Mouse (Mus musculus) forebrain, embryonic 12.5 days (tissue): ENCODE results near the gene Kiz. TPM values are rescaled to one million over a fixed set of nuclear protein-coding genes. Genes with fewer than 3 reads are reported as not detected.

Experiments
- ATAC-seq: fragments of 200-750 bp; cut with Nextera tagmentation; 2 replicates; pipeline ENCODE4 v1.8.0; 2017; ENCODE audit warnings: moderate TSS enrichment; ENCODE audit not compliant: low FRiP score
- H3K27ac ChIP-seq: fragments of 300-500 bp; sonication (generic); 2 replicates; pipeline ENCODE4 v1.5.1; 2016; ENCODE audit warnings: mild to moderate bottlenecking
- H3K27me3 ChIP-seq: fragments of 300-500 bp; sonication (generic); 2 replicates; pipeline ENCODE4 v1.6.1; 2016; ENCODE audit warnings: mild to moderate bottlenecking
- H3K36me3 ChIP-seq: fragments of 300-500 bp; sonication (generic); replicated peaks from 2 replicates; pipeline ENCODE4 v1.6.1; 2016; ENCODE audit warnings: mild to moderate bottlenecking
- H3K4me1 ChIP-seq: fragments of 300-500 bp; sonication (generic); 2 replicates; pipeline ENCODE4 v1.6.1; 2016
- H3K4me2 ChIP-seq: fragments of 300-500 bp; sonication (generic); 2 replicates; pipeline ENCODE4 v1.6.1; 2016; ENCODE audit warnings: mild to moderate bottlenecking, moderate library complexity
- H3K4me3 ChIP-seq: fragments of 300-500 bp; sonication (generic); replicated peaks from 2 replicates; pipeline ENCODE4 v1.5.1; 2016; ENCODE audit warnings: mild to moderate bottlenecking
- H3K9ac ChIP-seq: fragments of 300-500 bp; sonication (generic); 2 replicates; pipeline ENCODE4 v1.6.1; 2016; ENCODE audit warnings: mild to moderate bottlenecking
- H3K9me3 ChIP-seq: fragments of 300-500 bp; sonication (generic); 2 replicates; pipeline ENCODE4 v1.6.1; 2016
- WGBS: fragments of 180-500 bp; shearing (Covaris S2); methylation state at CpG from one replicate; pipeline ENCODE4 v1.1.7; 2016; 5-methylcytosine and 5-hydroxymethylcytosine counted together
- polyA plus RNA-seq: library from polyadenylated mRNA; unstranded; fragments of >200 nt; fragmentation: Nextera tagmentation; extraction: Ambion mirVana; gene quantifications from 2 replicates; pipeline ENCODE4 v1.2.1, GENCODE M21; 2016

Kiz gene
- 29.2 and 31.5 TPM in 2 replicates for polyA plus RNA-seq

DNA sequence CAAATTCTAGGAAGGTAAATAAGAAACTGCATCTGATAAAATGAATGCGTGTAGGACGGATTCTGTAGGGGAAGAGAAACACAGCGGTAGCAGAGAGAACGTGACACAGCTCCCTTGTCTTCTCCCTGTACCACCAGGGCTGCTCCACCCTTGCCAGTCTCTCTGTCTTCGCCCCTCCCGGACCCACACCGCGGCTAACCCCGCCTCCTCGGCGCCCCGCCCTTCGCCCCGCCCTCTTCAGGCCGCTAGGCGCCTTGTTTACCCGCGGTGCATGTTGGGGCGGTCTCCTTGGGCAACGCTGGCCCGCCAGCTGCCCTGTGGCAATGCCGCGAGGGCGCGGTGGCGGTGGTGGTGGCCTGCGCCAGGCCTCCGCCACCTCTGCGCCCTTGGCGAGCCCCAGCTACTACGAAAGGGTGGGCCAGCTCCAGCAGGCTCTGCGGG, at the start of gene Kiz:
TSS of gene Kiz (plus strand) at position 266 of the 441 bp plus-strand sequence.
- ATAC-seq, result peak; percentile 98
- H3K9ac ChIP-seq, result peak within 1 kb of the TSS; percentile 77
- H3K36me3 ChIP-seq, result no peaks in the 10 kb centered on the region
- H3K27me3 ChIP-seq, result peaks cover 8% of the 10 kb centered on the region
- H3K4me2 ChIP-seq, result peak within 1 kb of the TSS; percentile 76
- 1% methylated on average over 32 of the region's 32 CpGs for WGBS
- peak within 1 kb of the TSS; percentile 84 for H3K4me3 ChIP-seq
- H3K27ac ChIP-seq, result peak within 1 kb of the TSS; percentile 78
- peaks cover 11% of the 10 kb centered on the region for H3K4me1 ChIP-seq
- H3K9me3 ChIP-seq, result no peaks in the 10 kb centered on the region

DNA sequence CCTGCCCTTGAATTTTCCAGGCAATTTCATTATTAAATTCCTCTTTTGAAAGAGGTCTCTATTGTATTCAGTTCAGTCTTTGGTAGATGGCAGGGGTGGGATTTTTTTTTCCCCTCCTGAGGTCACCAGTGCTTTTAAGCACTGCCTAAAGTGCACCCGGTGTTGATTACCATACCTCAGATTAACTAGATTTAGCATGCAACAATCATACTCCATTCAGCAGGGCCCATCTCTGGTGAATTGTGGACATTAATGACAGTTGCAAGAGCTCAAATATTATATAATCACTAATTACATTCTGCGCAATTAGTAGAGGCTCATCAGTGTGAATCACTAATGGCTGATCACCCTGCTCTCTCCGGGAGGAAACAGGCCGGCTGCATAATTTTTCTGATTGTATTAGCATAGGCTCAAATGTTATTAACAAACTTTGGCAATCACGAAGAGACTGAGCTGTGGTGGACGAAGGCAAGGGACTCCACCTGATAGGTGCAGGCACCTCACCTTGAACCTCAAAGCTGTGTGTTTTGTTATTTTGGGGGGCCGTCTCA, 45.9 kb upstream of the Kiz start:
- peak; percentile 58 for ATAC-seq
- WGBS, result 67% methylated on average over 7 of the region's 7 CpGs

DNA sequence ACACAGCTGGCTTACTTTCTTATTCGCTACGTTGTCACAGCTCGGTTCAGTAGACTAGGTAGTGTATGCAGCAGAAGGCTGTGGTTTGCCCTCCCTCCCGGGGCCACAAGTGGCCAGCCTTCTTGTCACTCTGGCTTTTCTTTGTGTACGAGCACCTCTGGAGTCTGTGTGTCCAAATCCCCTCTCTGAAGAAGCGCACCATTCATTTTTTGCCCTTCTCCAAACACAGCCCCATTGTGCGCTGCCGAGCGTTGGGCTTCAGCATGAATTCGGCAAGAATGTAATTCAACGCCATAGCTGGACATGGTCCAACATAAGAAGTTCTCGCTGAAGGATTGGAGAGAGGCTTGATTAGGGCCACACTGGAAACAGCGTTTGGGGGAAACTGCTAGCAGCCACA, 45.0 kb upstream of the Kiz start:
- 22% methylated on average over 13 of the region's 13 CpGs for WGBS
- Histone ChIP-seq H3K27ac (peak overlapping the region; percentile 36; the same call in 1 of the 2 replicates), H3K4me2 (peak overlapping the region; percentile 24; the same call in 1 of the 2 replicates), H3K4me1 (peaks cover 14% of the 10 kb centered on the region), H3K4me3 (no peak overlapping the region), H3K36me3 (no peaks in the 10 kb centered on the region), H3K9me3 (no peaks in the 10 kb centered on the region), H3K9ac (no peak overlapping the region), H3K27me3 (peaks cover 4% of the 10 kb centered on the region; the same call in 1 of the 2 replicates)
- ATAC-seq, result peak; percentile 69; the same call in 1 of the 2 replicates

More for the DNA sequence above, 45.9 kb upstream of the Kiz start:
- Histone ChIP-seq H3K4me1 (peaks cover 14% of the 10 kb centered on the region), H3K27me3 (peaks cover 4% of the 10 kb centered on the region; the same call in 1 of the 2 replicates), H3K9me3 (no peaks in the 10 kb centered on the region), H3K4me3 (no peak overlapping the region), H3K4me2 (no peak overlapping the region), H3K9ac (no peak overlapping the region), H3K27ac (no peak overlapping the region; the same call in 1 of the 2 replicates), H3K36me3 (no peaks in the 10 kb centered on the region)

- peaks cover 9% of the 10 kb centered on the region for H3K4me1 ChIP-seq
- no peaks in the 10 kb centered on the region for H3K27me3 ChIP-seq
- ATAC-seq, result no peak
- no peak overlapping the region for H3K4me3 ChIP-seq
- no peak overlapping the region for H3K9ac ChIP-seq
- no peak overlapping the region for H3K4me2 ChIP-seq
- 0 out of 2 replicates have a peak, but pooled peaks cover 3% of the 10 kb centered on the region for H3K9me3 ChIP-seq
- 92% methylated on average over 7 of the region's 7 CpGs for WGBS
- no peak overlapping the region for H3K27ac ChIP-seq
- no peaks in the 10 kb centered on the region for H3K36me3 ChIP-seq
These were observed 40.7 kb upstream of the Kiz start for GRCm38 (mm10) chr2:146814978-146815377.

GRCm38 (mm10) chr2:146819065-146819464, 36.6 kb upstream of the Kiz start:
- Histone ChIP-seq H3K36me3 (no peaks in the 10 kb centered on the region), H3K9me3 (0 out of 2 replicates have a peak, but pooled peaks cover 3% of the 10 kb centered on the region), H3K4me1 (peaks cover 14% of the 10 kb centered on the region), H3K4me2 (no peak overlapping the region), H3K4me3 (no peak overlapping the region), H3K27ac (no peak overlapping the region), H3K9ac (no peak overlapping the region), H3K27me3 (peaks cover 16% of the 10 kb centered on the region; the same call in 1 of the 2 replicates)
- WGBS, result 89% methylated on average over 4 of the region's 4 CpGs
- no peak for ATAC-seq

GRCm38 (mm10) chr2:146823483-146823951, 32.1 kb upstream of the Kiz start:
- Histone ChIP-seq H3K4me1 (peaks cover 15% of the 10 kb centered on the region), H3K9me3 (no peaks in the 10 kb centered on the region), H3K27ac (peak overlapping the region; percentile 53; the same call in 1 of the 2 replicates), H3K27me3 (peaks cover 47% of the 10 kb centered on the region), H3K4me2 (peak overlapping the region; percentile 27; the same call in 1 of the 2 replicates), H3K4me3 (no peak overlapping the region), H3K36me3 (no peaks in the 10 kb centered on the region), H3K9ac (no peak overlapping the region)
- WGBS, result 14% methylated on average over 11 of the region's 11 CpGs
- ATAC-seq, result peak; percentile 89

DNA sequence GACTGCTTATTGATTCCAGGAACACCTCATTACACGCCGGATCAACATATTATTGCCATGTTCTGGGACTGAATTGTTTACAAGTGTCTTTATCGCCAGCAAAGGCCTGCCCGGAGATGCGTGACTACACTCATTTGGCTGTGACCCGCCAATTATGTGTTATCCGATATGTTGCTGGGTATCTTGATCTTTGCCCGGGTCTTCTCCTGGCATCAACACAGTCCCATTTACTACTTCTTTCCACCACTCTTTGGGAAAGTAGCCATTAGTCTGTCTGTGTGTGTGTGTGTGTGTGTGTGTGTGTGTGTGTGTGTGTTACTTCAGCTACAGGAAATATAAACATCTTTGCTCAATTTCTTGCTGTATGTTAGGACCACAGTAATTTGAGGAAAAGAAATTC, 31.6 kb upstream of the Kiz start:
- Histone ChIP-seq H3K27me3 (peaks cover 52% of the 10 kb centered on the region), H3K4me2 (0 out of 2 replicates have a peak overlapping the region, but pooled peaks have one; percentile 27), H3K4me1 (peaks cover 15% of the 10 kb centered on the region), H3K9me3 (no peaks in the 10 kb centered on the region), H3K36me3 (no peaks in the 10 kb centered on the region), H3K9ac (no peak overlapping the region), H3K4me3 (no peak overlapping the region), H3K27ac (peak overlapping the region; percentile 53; the same call in 1 of the 2 replicates)
- no peak; the same call in none of the 2 replicates for ATAC-seq
- WGBS, result 46% methylated on average over 8 of the region's 8 CpGs

GRCm38 (mm10) chr2:146828006-146828405, 27.7 kb upstream of the Kiz start:
- Histone ChIP-seq H3K4me2 (no peak overlapping the region), H3K4me1 (peaks cover 23% of the 10 kb centered on the region), H3K27ac (no peak overlapping the region), H3K27me3 (peaks cover 75% of the 10 kb centered on the region), H3K36me3 (no peaks in the 10 kb centered on the region), H3K9ac (no peak overlapping the region), H3K4me3 (no peak overlapping the region), H3K9me3 (no peaks in the 10 kb centered on the region)
- 82% methylated on average over 4 of the region's 4 CpGs for WGBS
- ATAC-seq, result no peak

DNA sequence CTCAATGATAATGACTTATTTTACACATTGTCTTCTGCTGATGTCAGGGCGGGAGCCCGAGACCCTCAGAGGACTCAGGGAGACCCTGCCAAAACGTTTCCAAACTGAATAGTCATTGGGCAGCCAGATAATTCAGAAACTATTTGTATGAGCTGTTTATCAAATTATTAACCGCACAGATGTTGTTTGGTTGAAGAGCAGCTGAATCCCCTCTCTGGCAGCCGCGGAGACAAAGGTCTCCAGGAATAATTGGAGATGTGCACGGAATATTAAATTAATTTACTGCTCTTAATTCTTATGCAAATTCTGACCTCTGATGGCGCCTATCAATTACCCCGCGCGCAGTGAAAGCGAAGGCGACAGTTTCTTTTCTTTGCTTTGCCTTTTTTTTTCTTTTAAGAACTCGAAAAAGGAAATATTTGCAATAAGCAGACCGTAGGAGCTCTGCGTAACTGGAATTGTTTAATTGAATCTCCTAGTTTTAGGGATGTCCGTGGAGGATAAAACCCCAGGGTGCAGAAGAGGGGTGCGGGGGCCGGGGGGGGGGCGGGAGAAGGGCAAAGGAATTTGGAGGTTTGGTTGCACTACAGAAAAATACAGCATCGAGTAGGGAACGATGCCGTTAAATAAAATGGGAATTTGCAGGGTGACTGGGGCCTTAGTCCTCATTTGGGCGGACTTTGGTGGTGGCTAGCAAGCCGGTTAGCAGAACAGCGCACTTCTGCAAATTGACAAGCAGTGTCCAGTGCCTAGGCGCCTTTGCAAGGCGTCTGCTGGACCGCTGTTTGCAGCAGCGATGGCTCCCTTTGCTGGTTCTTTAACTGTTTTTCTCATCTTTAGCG, 22.2 kb upstream of the Kiz start:
- WGBS, result under 1% methylated on average over 31 of the region's 31 CpGs
- Histone ChIP-seq H3K27ac (peak overlapping the region; percentile 85), H3K36me3 (no peaks in the 10 kb centered on the region), H3K4me1 (peaks cover 44% of the 10 kb centered on the region), H3K4me2 (peak overlapping the region; percentile 54), H3K9ac (peak overlapping the region; percentile 44), H3K9me3 (no peaks in the 10 kb centered on the region), H3K27me3 (peaks cover 78% of the 10 kb centered on the region), H3K4me3 (peak overlapping the region; percentile 31)
- 0 out of 2 replicates have a peak, but pooled peaks have one; percentile 13 for ATAC-seq

DNA sequence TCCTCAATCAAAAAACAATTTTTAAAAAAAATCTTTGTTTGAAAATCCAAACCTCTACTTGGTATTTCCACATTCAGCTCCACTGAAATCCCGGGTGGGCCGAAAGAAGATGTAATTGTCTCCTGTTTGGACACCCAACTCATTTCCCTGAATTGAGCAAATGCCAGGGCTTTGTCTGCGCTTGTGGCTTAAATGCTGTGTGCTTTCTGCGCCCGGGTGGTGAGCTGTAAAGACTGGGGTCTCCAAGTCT, 21.7 kb upstream of the Kiz start:
- Histone ChIP-seq H3K27me3 (peaks cover 78% of the 10 kb centered on the region), H3K9ac (peak overlapping the region; percentile 44)
- WGBS, result 0% methylated on average over 5 of the region's 5 CpGs

GRCm38 (mm10) chr2:146834314-146835201, 21.1 kb upstream of the Kiz start:
- no peaks in the 10 kb centered on the region for H3K36me3 ChIP-seq
- H3K27me3 ChIP-seq, result peaks cover 80% of the 10 kb centered on the region
- peak overlapping the region; percentile 44 for H3K9ac ChIP-seq
- peak overlapping the region; percentile 54 for H3K4me2 ChIP-seq
- H3K4me3 ChIP-seq, result peak overlapping the region; percentile 31
- H3K4me1 ChIP-seq, result peaks cover 54% of the 10 kb centered on the region
- peak overlapping the region; percentile 85 for H3K27ac ChIP-seq
- under 1% methylated on average over 63 of the region's 63 CpGs for WGBS
- no peaks in the 10 kb centered on the region for H3K9me3 ChIP-seq
- ATAC-seq, result peak; percentile 76

More for the DNA sequence above, 21.7 kb upstream of the Kiz start:
- H3K27ac ChIP-seq, result peak overlapping the region; percentile 85
- no peaks in the 10 kb centered on the region for H3K9me3 ChIP-seq
- ATAC-seq, result no peak
- H3K4me3 ChIP-seq, result peak overlapping the region; percentile 31
- H3K4me2 ChIP-seq, result peak overlapping the region; percentile 54
- H3K36me3 ChIP-seq, result no peaks in the 10 kb centered on the region
- peaks cover 49% of the 10 kb centered on the region for H3K4me1 ChIP-seq
